Mouse (Mus musculus): ENCODE results near the gene Atp6v0a4. TPM values are rescaled to one million over a fixed set of nuclear protein-coding genes. Genes with fewer than 3 reads are reported as not detected.

Atp6v0a4 gene
- polyA plus RNA-seq, 1 experiment, result 0.25 TPM

DNA sequence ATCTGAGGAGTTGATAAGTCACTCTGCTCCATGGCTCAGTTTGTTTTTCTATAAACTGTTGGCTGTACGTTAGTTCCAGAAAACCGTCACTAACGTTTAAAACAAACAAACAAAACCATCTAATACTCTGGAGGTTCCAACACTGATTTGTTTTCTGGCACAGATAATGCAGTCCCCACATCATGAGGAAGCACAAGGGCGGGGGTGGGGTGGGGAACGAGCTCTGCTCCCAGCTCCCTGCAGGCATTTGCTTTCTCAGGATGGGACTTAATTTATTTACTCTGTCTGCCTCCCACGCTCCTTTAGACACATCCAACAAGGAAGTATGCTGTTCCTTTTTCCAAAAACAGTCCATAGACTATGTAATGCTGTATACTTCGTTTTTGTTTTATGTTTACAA lies 101.1 kb downstream of the Atp6v0a4 start:
- no peak for DNase-seq
- Histone ChIP-seq H3K27me3 (ENCODE audit: control insufficient read depth, insufficient read depth, low read length) (no peaks in the 10 kb centered on the region), H3K4me3 (replicated peaks; ENCODE audit: insufficient read depth, low read depth, low read length) (no peak overlapping the region), H3K4me1 (ENCODE audit: control insufficient read depth, insufficient read depth, low read length) (no peaks in the 10 kb centered on the region), H3K27ac (ENCODE audit: insufficient read depth, low read length) (no peak overlapping the region)
- WGBS, result 39% methylated on average over 7 of the region's 7 CpGs
- no peak for TF ChIP-seq CTCF (IDR thresholded peaks at IDR 0.05; ENCODE audit: borderline replicate concordance, insufficient read depth, low read depth, low read length)
- TF ChIP-seq POLR2A (IDR thresholded peaks at IDR 0.05; ENCODE audit: borderline replicate concordance, insufficient read depth, low read length), result no peak

DNA sequence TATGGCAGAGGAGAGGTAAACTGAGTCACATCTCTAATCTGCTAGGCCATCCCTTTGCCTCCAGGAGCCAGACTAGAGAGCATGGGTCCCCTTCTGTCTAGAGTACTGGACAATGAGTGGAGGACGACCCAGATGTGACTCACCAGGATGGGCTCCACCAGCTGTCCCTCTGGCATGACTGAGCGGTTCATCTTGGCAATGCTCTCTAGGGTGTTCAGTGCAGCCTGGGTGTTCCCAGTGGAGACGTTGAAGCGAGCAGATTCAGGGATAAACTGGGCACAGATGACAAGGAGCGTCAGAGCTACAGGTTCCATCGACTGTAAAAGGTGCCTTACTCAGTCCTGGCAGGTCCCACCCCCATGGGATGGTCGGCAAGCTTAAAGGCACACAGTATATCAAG lies 103.0 kb downstream of the Atp6v0a4 start:
- DNase-seq, result no peak
- Histone ChIP-seq H3K4me3 (replicated peaks; ENCODE audit: insufficient read depth, low read depth, low read length) (no peak overlapping the region), H3K27ac (ENCODE audit: insufficient read depth, low read length) (no peak overlapping the region), H3K27me3 (ENCODE audit: control insufficient read depth, insufficient read depth, low read length) (no peaks in the 10 kb centered on the region), H3K4me1 (ENCODE audit: control insufficient read depth, insufficient read depth, low read length) (no peaks in the 10 kb centered on the region)
- 31% methylated on average over 7 of the region's 7 CpGs for WGBS
- TF ChIP-seq POLR2A (IDR thresholded peaks at IDR 0.05; ENCODE audit: borderline replicate concordance, insufficient read depth, low read length) (no peak), CTCF (IDR thresholded peaks at IDR 0.05; ENCODE audit: borderline replicate concordance, insufficient read depth, low read depth, low read length) (no peak)

DNA sequence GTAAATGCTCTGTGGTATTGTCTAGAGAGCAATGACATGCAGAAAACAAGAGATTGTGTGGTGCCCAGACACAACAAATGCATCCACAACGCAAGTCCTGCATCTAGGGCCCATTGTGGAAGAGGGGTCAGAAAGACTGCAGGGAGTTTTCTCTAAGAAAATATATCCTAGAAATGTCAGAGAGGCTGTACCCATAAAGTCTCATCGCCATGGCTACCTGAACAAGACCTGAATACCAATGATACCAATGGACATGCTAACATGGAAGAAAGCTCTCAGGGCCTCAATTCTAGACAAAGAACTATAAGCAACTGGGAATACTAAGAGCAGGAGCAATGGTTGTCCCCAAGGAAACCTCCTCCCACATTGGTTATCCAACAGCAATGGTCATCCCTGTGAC lies 111.6 kb downstream of the Atp6v0a4 start:
- Histone ChIP-seq H3K27ac (ENCODE audit: insufficient read depth, low read length) (no peak overlapping the region), H3K4me3 (replicated peaks; ENCODE audit: insufficient read depth, low read depth, low read length) (no peak overlapping the region), H3K4me1 (ENCODE audit: control insufficient read depth, insufficient read depth, low read length) (no peaks in the 10 kb centered on the region), H3K27me3 (ENCODE audit: control insufficient read depth, insufficient read depth, low read length) (no peaks in the 10 kb centered on the region)
- no peak for TF ChIP-seq POLR2A (IDR thresholded peaks at IDR 0.05; ENCODE audit: borderline replicate concordance, insufficient read depth, low read length)
- no peak for TF ChIP-seq CTCF (IDR thresholded peaks at IDR 0.05; ENCODE audit: borderline replicate concordance, insufficient read depth, low read depth, low read length)
- DNase-seq, result no peak
- 76% methylated on average over 2 of the region's 2 CpGs for WGBS

GRCm38 (mm10) chr6:38007459-38007858 lies 116.9 kb downstream of the Atp6v0a4 start:
- WGBS, result 7% methylated on average over 6 of the region's 6 CpGs
- Histone ChIP-seq H3K27me3 (ENCODE audit: control insufficient read depth, insufficient read depth, low read length) (no peaks in the 10 kb centered on the region), H3K4me3 (replicated peaks; ENCODE audit: insufficient read depth, low read depth, low read length) (no peak overlapping the region), H3K27ac (ENCODE audit: insufficient read depth, low read length) (no peak overlapping the region), H3K4me1 (ENCODE audit: control insufficient read depth, insufficient read depth, low read length) (no peaks in the 10 kb centered on the region)
- peak; percentile 73 for TF ChIP-seq CTCF (IDR thresholded peaks at IDR 0.05; ENCODE audit: borderline replicate concordance, insufficient read depth, low read depth, low read length)
- no peak for TF ChIP-seq POLR2A (IDR thresholded peaks at IDR 0.05; ENCODE audit: borderline replicate concordance, insufficient read depth, low read length)
- DNase-seq, result peak; percentile 22 to 46

Other genes with a start within 250 kb of the Atp6v0a4 start
- gene Svopl, start 77.6 kb downstream of the Atp6v0a4 start, polyA plus RNA-seq (2012; rRNA removed), result 0.11 and 0.29 TPM in 2 replicates
- gene Tmem213, start 15.3 kb downstream of the Atp6v0a4 start, polyA plus RNA-seq (2012; rRNA removed), result not detected in 2 replicates
- 15.9 TPM in 2 replicates for gene D630045J12Rik, start 129.4 kb upstream of the Atp6v0a4 start, polyA plus RNA-seq (2012; rRNA removed)
- gene Zc3hav1l, start 174.7 kb upstream of the Atp6v0a4 start, polyA plus RNA-seq (2012; rRNA removed), result 2.9 and 3.1 TPM in 2 replicates
- gene Zc3hav1, start 230.0 kb upstream of the Atp6v0a4 start, polyA plus RNA-seq (2012; rRNA removed), result 5.0 TPM in 2 replicates